Mouse (Mus musculus) spleen, adult 2 months (tissue): Measurements from ENCODE around the gene Reep1. TPM values are rescaled to one million over a fixed set of nuclear protein-coding genes. Genes with fewer than 3 reads are reported as not detected.

Experiments used
- DNase-seq, 2 experiments: peaks; one replicate each; pipeline versions ENCODE4 v3.0.0 to v3.0.0-alpha.2; 2012 to 2021; ENCODE audit warnings: low spot score in 2 of 2, low read depth in 1 of 2
- H3K27ac ChIP-seq: fragments of 200-500 bp; 2 replicates; pipeline ENCODE4 v1.5.1; 2012; ENCODE audit warnings: low read length, inconsistent platforms; ENCODE audit not compliant: insufficient read depth
- H3K27me3 ChIP-seq: fragments of 200-500 bp; 2 replicates; pipeline ENCODE4 v1.6.1; 2012; ENCODE audit warnings: mild to moderate bottlenecking, moderate library complexity, low read length, inconsistent platforms; ENCODE audit not compliant: control insufficient read depth, insufficient read depth
- H3K36me3 ChIP-seq: fragments of 200-500 bp; 2 replicates; pipeline ENCODE4 v1.6.1; 2012; ENCODE audit warnings: mild to moderate bottlenecking, low read length, inconsistent platforms; ENCODE audit not compliant: control insufficient read depth, insufficient read depth
- H3K4me1 ChIP-seq: fragments of 200-500 bp; 2 replicates; pipeline ENCODE4 v1.6.1; 2011; ENCODE audit warnings: inconsistent platforms; ENCODE audit not compliant: control insufficient read depth, insufficient read depth, insufficient read length
- H3K4me3 ChIP-seq: fragments of 200-500 bp; 2 replicates; pipeline ENCODE4 v1.5.1; 2011; ENCODE audit warnings: mild to moderate bottlenecking, inconsistent platforms; ENCODE audit not compliant: insufficient read depth, insufficient read length; ENCODE audit errors: extremely low read depth
- CTCF ChIP-seq: fragments of 200-500 bp; IDR thresholded peaks from 2 replicates; pipeline ENCODE4 v1.5.1; 2011; ENCODE audit warnings: mild to moderate bottlenecking, inconsistent platforms; ENCODE audit not compliant: insufficient read depth, insufficient read length, insufficient replicate concordance; ENCODE audit errors: extremely low read depth
- POLR2A ChIP-seq: fragments of 200-500 bp; IDR thresholded peaks from 2 replicates; pipeline ENCODE4 v1.6.1; 2011; ENCODE audit warnings: low read depth, low read length, inconsistent platforms
- WGBS: fragments of 180-500 bp; shearing (Covaris S2); methylation state at CpG from one replicate; pipeline ENCODE4 v1.1.7; 2018; 5-methylcytosine and 5-hydroxymethylcytosine counted together
- polyA plus RNA-seq: library from polyadenylated mRNA; depleted of rRNA; stranded (reverse); fragments of >200 nt; gene quantifications from 2 replicates; pipeline ENCODE4 v1.2.3, GENCODE M21; 2012

Gene Reep1
- polyA plus RNA-seq, 1 experiment = 0.49 TPM

DNA sequence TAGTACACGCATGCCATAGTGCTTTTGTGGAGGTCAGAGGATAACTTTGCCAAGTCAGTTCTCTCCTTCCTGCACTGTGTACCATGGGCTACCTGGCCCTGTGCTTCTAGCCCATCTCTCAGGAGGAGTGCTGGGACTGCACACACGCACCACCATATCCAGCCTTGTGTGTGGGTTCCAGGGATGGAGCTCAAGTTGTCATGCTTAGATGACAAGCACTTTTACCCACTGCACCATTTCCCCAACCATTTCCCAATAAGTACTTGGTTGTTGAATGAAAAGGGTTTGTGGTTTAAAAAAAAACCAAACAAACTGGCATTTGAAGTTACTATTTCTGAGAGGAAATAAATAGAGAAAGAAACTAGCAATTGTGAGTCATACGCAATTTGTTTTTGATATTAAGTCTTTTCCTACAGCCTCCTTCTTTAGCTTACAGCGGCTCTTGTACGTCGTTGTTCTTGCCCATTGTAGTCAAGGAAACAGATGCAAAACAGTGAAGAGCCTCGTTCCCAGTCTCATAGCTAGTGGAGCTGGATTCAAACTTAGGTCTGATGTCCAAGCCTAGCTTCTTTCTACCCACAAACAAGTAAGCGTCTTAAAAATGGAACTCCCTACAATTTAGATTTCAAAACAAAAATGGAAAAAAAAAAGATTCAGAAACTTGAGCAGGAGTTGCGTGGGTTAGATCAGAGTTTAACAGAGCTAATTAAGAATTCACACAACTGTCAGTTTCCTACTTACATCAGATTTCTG lies 38.3 kb downstream of the Reep1 start:
- TF ChIP-seq POLR2A (no peak), CTCF (no peak)

DNA sequence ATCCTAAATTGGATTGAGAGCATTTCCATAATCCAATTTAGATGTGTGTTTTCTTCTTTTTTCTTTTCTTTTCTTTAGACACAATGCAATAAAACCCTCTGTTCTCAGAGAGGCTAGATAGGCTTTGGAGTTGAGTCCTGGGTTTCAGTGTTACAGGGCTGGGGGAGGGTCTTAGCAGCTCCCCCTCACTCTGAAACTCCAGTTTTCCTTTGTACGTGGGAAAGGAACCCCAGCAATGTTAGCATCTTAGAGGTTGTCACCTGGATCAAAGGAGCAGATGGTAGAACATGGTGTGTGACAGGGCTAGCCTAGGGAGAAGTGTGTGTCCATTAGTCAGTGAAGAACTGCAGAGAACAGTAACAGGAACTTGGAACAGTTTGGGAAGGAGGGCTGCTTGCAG lies 38.9 kb downstream of the Reep1 start:
- no peaks in the 10 kb centered on the region for H3K36me3 ChIP-seq
- no peak for DNase-seq
- H3K27me3 ChIP-seq = no peaks in the 10 kb centered on the region
- no peak overlapping the region for H3K4me3 ChIP-seq
- H3K4me1 ChIP-seq = no peaks in the 10 kb centered on the region
- no peak for TF ChIP-seq CTCF
- no peak for TF ChIP-seq POLR2A
- WGBS = 81% methylated on average over 1 of the region's 1 CpGs
- no peak overlapping the region for H3K27ac ChIP-seq

More for the DNA sequence above, 38.3 kb downstream of the Reep1 start:
- Histone ChIP-seq H3K4me1 (no peaks in the 10 kb centered on the region), H3K4me3 (no peak overlapping the region), H3K27me3 (no peaks in the 10 kb centered on the region), H3K27ac (no peak overlapping the region), H3K36me3 (no peaks in the 10 kb centered on the region)
- no peak for DNase-seq
- WGBS = 75% methylated on average over 9 of the region's 9 CpGs

DNA sequence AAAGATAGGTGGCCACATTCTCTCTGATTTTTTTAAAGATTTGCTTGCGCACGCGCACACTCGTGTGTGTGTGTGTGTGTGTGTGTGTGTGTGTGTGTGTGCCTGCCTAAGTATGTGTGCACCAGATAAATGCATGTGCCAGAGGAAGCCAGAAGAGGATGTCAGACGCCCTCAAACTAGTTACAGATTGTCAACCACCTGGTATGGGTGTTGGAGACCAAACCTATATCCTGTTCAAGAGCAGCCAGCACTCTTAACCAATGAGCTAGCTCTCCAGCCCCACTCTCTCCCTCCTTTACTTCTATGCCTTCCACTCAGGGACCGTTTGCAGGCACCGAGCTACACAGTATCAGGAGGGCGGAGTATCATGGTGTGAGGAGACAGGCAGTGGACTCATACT lies 39.5 kb downstream of the Reep1 start:
- H3K27ac ChIP-seq = no peak overlapping the region
- H3K27me3 ChIP-seq = no peaks in the 10 kb centered on the region
- H3K4me3 ChIP-seq = no peak overlapping the region
- no peak for DNase-seq
- H3K36me3 ChIP-seq = no peaks in the 10 kb centered on the region
- TF ChIP-seq CTCF (no peak), POLR2A (no peak)
- no peaks in the 10 kb centered on the region for H3K4me1 ChIP-seq
- 60% methylated on average over 8 of the region's 8 CpGs for WGBS

DNA sequence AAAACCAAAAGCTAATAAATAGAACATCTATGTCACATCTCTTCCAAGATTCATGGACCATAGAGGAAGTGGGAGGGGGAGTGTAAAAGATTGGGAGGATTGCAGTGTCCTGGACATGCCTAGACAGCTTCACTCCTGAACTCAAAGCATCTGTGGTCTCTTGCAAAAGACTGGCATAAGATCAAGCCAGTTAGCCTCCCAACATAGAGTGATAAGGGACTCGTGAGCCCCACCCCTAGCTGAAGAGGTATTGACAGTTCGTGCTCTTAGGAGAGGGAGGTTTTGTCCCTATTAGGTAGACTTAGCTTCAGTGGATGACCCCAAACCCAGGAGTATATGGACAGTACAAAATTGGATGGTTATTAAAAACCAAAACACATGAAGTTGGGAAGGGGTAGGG lies 44.2 kb downstream of the Reep1 start:
- no peak for DNase-seq
- TF ChIP-seq CTCF = no peak
- no peak for TF ChIP-seq POLR2A
- Histone ChIP-seq H3K27me3 (no peaks in the 10 kb centered on the region), H3K4me3 (no peak overlapping the region), H3K36me3 (no peaks in the 10 kb centered on the region), H3K4me1 (peaks cover 2% of the 10 kb centered on the region; the same call in 1 of the 2 replicates), H3K27ac (no peak overlapping the region)
- WGBS = 59% methylated on average over 2 of the region's 2 CpGs

DNA sequence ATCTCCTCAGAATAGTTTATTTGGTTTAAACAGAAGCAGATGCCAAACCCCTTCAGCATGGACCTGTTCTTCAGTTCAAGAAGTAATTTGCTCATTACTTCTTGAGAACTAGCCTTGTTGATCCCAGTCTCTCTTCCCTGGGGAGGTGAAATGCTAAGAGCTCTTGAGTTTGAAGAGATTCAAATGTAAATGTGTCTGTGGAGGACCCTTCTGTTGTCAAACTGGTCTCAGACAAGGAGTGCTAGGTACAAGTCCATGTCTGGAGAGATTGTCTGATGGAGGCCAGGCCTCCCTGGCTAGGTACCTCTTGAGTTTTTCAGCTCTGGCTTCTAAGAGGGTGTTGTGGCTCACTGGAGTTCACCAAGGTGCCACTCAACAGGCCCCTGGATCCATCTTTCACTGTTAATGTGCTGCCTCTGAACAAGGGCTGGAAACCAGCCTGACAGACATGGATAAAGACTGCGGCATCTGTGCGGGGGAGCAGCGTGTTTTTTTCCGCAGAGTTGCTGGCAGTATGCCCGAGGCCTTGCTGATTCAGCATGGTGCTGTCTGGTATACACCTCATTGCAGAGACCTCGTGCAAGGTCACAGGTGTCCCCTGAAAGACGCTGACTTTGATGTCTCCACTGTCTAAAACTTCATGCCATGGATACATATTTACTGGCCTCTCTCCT lies 45.6 kb downstream of the Reep1 start:
- no peaks in the 10 kb centered on the region for H3K36me3 ChIP-seq
- 80% methylated on average over 7 of the region's 7 CpGs for WGBS
- no peak for DNase-seq
- H3K27ac ChIP-seq = no peak overlapping the region
- H3K4me1 ChIP-seq = peaks cover 10% of the 10 kb centered on the region
- TF ChIP-seq CTCF (no peak), POLR2A (no peak)
- H3K27me3 ChIP-seq = no peaks in the 10 kb centered on the region
- no peak overlapping the region for H3K4me3 ChIP-seq

DNA sequence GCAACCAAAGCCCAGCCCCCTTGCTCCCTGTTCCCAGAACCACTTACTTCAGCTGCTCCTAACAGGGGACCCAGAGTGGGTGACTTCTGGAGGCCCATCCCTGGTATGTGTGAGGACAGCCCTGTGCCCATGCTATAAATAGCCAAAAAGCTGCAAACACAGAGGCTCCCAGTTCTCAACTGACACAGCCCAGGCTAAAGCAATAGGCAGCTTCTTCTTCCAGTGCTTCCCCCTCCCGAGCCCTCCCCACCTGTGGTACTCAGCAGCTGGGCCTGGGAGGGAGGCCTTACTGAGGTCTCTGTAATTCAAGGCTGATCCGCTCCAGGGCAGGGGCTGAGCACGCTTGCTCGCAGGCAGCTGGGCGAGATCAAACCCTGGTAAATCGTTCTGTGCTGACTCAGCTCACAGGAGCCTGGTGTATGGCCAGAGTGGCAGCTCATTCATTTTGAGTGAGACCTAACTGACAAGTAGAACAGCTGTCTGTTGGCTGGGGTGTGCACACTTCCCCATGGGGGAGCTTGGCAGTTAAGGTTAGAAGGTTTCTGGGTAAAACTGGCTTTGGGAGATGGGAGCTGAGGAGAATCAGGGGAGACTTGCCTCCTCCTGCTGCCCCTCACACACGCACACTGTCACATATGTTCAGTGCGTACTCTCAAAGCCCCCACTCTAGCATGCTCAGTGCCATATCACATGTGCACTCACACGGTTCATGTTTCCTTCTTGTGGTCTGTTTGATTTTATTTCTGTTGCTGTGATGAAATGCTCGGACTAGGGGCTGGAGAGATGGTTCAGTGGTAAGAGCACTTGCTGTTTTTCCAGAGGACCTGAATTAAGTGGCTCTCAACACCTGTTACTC lies 49.9 kb downstream of the Reep1 start:
- no peak for TF ChIP-seq POLR2A
- TF ChIP-seq CTCF = no peak
- Histone ChIP-seq H3K27me3 (no peaks in the 10 kb centered on the region), H3K4me1 (peaks cover 10% of the 10 kb centered on the region), H3K4me3 (no peak overlapping the region), H3K36me3 (no peaks in the 10 kb centered on the region), H3K27ac (no peak overlapping the region)
- no peak for DNase-seq
- whole genome bisulfite sequencing = 10% methylated on average over 10 of the region's 10 CpGs
